Mouse (Mus musculus) left cerebral cortex, postnatal 14 days (tissue): Measurements from ENCODE around the gene Gm29427. TPM values are rescaled to one million over a fixed set of nuclear protein-coding genes. Genes with fewer than 3 reads are reported as not detected.

ENCODE experiments used
- DNase-seq, 2 experiments: peaks; one replicate each; pipeline ENCODE4 v3.0.0; 2021 to 2022; ENCODE audit warnings: low spot score in 2 of 2, mixed read lengths in 1 of 2
- intact Hi-C: fragments of 180-260 bp; cut with DNase I; formaldehyde crosslinking; loops from one replicate; pipeline ENCODE4 v1.15.1; 2025
- long read RNA-seq, 2 experiments: library from polyadenylated mRNA; stranded (forward); transcript quantifications; one replicate each; pipeline ENCODE4 v2.0.0; 2021
- total RNA-seq, 2 experiments: library from RNA; stranded (reverse); gene quantifications; 2 replicates each; pipeline ENCODE4 v1.2.3; 2021

Gm29427 gene
- total RNA-seq: under 1 TPM in 1 of 2 experiments, not detected in 1; 0.62 TPM
- long read RNA-seq, experiment 1: 0 reads
- long read RNA-seq, experiment 2, partial matches to known transcripts: 1 of 1 reads
- long read RNA-seq, experiment 2, other reads (novel, unspliced or antisense): 0 of 1 reads

DNA sequence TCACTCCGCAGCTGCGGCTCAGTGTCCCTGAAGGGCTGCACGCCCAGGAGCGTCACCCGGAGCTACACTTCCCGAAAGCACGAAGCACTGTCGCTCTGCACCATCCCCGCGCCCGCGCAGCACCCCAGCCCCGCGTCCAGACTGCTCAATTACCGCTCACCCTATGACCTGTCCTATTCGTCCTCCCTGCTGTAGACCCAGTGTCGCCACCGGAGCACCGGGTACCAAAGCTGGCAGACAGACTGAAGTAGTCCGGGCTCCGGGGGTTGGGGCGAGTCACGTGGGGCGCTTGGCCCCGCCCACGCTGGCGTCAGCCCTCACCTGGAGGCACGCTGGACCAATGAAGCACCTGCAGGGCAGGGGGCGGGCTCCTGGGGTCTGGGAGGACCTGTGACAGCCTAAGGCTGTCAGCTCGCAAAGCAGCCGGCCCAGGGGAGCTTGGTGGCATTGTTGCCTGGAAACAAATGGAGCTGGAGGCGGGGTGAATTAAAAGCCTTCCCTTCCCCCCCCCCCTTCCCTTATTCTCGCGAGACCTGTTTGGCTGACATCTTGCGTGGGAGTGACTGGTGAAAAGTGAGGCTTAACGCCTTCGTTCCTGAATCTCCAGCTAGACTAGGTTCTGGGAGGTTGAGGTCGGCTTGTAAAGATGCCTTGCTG lies at the start of gene Gm29427:
Gene Gm29427, minus strand, starts transcription at position 239 of the 657 bp plus-strand sequence.
- intact Hi-C loops: loop anchor here (2.0 kb wide), 1 partner anchor 69 kb away; no protein-coding TSS in a partner anchor

DNA sequence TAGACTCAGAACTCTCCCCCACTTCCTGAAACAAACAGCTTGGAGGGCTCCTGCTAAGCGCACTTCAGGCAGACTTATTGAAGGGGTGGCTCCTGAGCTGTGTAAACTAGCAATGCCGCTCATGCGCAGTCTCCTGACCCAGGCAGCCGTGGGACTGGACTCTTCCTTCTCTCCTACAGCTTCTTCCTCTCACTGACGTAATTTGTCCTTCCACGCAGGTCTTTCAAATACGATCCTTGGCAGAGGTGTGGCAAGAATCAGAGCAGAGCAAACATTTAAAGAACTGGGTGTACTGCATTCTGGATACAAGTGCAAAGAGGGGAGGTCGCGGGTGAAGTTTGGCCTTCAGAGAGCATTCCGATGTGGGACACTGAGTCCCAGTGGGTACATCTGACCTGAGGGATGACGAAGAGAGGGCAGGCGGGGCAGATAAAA lies 48.4 kb upstream of the Gm29427 start:
- intact Hi-C loops: no loop called here
- no peak for DNase-seq

More for the DNA sequence above, at the start of gene Gm29427:
- peak; percentile 92 to 95 for DNase-seq

DNA sequence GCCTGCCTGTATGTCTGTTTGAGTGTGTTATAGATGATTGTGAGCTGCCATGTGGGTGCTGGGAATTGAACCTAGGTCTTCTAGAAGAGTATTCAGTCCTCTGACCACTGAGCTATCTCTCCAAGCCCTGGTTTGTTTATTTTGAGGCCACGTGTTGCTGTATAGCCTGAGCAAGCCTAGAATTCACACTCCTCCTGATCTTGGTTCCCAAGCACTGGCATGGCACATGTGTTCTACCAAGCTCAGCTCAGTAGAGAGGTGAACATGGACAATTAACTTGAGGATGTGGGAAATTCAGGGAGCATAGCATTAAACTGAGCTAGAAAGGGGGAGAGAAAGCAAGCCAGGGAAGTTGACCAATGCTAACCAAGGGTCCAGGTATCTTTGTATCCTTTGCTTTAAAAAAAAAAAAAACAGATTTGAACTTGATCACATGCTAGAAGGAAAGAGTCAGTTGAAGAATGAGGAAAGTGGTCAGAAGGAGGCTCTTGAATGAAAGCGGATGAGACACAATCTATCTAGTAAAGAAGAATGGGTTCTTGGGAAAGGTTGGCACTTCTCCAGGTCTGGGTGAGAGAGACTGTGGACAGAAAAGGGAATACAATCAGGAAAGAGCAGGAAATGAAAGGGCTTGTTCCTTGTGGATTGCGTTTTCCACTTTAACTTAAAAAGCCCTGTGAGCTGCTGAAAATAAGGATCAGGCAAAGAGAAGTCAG lies 46.6 kb upstream of the Gm29427 start:
- no peak for DNase-seq
- intact Hi-C loops: no loop called here

DNA sequence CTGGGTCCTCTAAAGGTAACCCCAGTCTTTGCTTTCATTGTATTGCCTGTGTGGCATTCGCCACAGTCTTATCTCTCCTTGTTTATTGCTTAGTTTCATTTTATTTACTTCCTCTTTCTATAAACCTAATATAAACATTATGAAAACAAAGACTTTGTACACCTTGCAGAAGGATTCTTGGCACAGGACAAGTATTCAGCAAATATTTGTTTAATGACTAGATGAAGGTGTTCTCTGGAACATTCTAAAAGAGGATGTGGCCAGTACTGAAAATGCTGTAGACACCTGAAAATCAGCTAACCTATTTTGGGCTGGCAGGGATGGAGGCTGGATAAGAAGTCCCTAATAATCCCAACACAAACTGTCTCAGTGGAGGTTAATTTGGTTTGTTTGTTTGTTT lies 46.0 kb upstream of the Gm29427 start:
- DNase-seq: no peak
- intact Hi-C loops: no loop called here

DNA sequence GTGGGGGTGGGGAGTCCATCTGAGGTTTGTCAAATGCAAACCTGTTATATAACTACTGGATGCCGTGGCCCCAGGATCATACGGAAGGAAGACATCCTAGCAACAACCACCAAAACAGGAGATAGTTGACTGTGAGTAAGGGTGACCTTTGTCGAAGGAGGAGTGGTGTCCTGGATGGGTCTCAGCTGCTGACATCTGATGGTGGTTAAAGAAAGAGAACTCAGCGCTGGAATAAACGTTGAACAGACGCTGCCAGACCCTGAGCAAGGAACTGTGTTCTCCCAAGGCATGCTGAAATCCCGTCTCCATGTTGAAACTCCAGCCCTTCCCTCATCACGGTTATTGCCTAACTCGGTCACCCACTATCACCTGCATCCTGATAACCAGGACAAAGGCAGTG lies 44.1 kb upstream of the Gm29427 start:
- DNase-seq: no peak
- intact Hi-C loops: no loop called here

DNA sequence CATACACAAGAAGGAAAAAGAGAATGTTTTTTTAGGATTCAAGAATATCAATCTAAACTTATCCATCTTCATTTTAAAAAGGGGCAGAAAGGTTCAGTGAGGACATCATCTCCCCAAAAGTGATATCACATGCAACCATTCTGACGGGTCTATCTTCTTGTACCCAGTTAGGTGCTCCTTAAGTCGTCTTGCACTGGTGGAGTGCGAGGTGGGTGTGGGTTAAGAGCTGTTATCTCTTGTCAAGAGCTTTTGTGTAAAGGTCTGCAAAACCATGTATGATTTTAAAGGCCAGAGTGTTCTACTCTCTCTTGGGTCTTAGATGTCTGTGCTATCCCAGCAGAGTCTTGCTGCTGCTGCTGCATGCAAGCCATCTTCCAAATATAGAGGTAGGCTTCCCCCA lies 31.2 kb upstream of the Gm29427 start:
- intact Hi-C loops: no loop called here
- no peak for DNase-seq

DNA sequence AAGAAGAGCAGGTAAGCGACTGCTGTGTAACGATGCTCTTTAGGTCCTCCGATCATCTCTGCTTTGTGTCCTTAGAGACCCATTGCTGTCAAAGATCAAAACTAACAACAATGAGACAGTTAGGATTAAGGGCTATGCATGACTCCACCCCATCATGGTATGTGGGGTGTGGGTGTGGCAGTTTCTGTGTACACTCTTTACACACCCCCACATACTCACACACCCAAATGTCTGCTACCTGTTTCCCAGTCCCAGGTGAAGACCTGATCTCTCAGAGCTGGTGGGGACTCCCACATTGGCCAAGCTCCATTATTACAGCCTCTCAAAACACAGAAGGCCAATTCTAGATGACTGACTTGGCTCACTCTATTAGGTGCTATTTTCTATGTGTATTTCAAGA lies 30.0 kb upstream of the Gm29427 start:
- intact Hi-C loops: no loop called here

DNA sequence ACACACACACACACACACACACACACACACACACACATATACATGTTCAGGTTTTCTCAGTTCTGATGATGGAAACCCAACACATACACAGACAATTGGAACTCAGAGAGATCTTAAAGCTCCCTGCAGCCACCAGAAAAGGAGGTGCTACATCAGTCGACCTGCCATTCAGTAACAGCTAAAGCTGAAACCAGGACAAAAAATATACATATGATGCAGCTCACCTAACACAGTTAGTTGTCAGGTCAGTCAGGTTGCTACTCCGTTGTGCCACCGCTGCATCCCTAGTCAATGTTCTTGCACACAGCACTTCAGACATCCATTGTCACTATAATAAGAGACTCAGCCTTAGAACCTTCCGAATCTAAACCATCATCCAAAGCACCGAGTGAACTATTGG lies 29.4 kb upstream of the Gm29427 start:
- DNase-seq: no peak
- intact Hi-C loops: no loop called here

More for the DNA sequence above, 30.0 kb upstream of the Gm29427 start:
- DNase-seq: no peak

DNA sequence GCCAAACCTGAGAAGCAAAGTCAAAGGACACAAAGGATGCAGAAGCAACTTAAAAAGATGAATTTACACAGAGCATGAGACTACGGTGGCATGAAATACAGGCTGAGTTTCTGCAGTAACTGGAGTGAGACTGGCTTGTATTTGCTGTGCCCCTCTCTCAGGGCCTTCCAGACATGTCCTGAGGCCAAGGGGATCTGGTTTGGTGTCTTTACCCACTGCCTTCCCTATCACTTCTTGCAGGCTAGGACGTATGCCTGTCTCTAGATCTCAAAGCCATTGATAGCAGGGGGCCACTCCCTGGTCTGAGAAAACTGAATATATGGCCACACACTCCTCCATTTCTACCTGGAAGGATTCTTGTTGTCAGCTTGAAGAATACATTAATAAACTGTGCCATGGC lies 28.6 kb upstream of the Gm29427 start:
- intact Hi-C loops: no loop called here
- no peak for DNase-seq

DNA sequence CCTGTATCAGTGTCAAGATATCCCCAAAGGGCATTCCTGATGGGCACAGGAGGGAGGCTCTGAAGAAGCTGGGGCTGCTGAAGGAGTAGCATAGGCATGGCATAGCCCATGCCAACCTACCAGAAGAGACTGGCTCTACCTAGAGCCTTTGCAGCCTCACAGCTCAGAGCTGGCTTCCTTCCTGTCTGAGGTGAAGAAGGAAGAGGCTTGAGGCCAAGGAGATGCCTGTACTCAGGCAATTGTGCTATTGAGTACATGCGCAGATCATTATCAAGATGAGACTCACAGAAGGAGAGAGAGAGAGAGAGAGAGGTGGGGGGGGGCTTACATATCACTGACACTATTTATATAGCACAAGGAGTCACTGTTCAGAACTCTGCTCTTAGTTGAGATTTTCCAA lies 28.2 kb upstream of the Gm29427 start:
- no peak for DNase-seq
- intact Hi-C loops: no loop called here

DNA sequence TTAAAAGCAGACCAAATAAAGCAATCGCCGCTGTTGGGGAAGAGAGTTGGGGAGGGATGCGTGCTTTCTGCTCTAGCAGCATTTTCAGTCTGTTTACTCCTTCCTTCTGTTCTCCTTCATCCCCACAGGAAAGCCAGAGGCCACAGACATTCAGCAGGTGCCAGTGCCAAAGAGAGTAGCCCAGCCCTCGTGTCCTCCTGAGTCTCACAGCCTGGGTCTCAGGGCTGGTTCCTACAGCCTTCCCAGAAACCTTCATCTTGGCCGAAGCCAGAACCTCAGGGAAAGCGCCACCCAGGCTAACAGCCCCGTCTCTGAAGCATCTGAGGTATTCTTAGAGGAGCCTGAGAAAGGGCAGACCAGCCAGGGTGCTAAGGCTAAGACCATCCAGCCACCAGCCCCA lies 26.6 kb upstream of the Gm29427 start:
- intact Hi-C loops: no loop called here
- DNase-seq: no peak

DNA sequence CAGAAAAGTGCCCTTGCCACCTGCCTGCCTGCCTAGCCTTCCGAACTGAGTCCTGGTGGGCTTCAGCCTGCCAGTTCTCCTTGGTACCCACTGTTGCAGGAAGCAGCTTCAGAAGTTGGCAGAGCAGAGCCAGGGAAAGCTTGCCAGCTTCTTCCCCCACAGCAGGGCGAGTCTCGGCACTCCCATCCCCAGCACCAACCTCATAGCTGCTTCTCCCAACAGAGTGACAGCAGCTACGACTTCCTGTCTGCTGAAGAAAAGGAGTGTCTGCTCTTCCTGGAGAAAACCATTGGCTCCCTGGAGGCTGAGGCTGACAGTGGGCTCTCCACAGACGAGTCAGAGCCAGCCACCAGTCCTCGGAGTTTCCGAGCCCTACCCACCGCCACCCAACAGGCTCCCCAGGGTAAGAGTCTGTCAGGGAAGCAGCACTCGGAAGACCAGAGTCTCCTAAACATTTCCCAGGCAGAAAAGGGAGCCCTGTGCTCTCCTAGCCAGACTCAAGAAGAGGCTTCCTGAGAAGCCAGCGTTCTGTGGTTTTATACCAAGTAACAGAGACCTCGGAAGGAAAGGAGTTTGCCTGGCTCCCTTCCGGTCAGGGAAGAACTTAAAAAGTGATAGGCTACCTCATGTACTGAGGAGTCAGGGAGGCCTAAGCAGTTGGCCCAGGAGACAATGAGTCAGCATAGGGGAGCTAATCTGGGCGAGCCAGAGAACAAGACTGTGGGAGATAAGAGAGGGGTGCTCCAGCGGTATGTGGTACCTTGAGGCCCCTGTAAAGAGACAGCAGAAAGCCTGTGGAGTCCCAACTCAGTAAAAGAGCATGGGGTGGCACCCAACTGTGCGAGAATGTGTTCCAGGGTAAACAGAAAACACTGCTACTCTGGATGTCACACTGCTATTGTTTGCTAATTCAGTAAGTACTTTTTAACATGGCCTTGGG lies 25.5 kb upstream of the Gm29427 start:
- DNase-seq: peak; percentile 62 to 64
- intact Hi-C loops: no loop called here

DNA sequence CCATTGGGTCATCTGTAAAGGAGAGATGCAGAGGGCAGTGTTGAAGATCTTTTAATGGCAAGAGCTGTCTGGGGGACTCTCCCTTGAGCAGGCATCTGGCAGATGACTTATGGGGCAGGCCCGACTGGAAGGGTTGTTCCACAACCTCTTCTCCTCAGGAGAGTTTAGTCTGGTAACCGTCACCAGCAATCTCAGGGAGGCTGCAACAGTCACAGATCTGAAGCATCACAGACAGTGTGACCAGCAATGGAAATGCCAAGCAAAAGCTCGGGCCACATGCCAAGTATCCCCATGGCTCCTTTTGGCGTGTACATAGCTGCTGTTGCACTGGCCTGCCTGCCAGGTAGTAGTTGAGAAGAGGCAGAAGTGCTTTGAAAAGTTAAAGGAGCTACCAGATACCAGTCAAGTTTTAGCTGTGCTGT lies 24.6 kb upstream of the Gm29427 start:
- peak in 1 of 2 experiments; percentile 35 for DNase-seq
- intact Hi-C loops: no loop called here

DNA sequence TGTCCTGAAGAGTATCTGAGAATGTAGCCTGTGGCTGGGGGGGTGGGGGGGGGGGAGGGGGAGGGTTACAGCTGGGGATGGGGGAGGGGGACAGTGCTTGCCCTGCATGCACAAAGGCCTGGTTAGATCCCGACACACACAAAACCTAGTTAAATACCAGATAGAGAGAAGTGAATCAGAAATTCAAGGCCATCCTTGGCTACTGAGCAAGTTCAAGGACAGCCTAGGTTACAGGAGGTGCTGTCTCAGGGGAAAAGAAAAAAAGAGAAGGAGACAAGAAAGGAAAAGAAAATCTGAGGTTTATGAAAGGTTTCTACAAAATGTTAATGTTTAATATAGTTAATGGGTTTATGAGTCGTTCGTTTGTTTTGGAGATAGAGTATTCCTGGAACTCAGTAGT lies 24.0 kb upstream of the Gm29427 start:
- intact Hi-C loops: no loop called here
- no peak for DNase-seq

DNA sequence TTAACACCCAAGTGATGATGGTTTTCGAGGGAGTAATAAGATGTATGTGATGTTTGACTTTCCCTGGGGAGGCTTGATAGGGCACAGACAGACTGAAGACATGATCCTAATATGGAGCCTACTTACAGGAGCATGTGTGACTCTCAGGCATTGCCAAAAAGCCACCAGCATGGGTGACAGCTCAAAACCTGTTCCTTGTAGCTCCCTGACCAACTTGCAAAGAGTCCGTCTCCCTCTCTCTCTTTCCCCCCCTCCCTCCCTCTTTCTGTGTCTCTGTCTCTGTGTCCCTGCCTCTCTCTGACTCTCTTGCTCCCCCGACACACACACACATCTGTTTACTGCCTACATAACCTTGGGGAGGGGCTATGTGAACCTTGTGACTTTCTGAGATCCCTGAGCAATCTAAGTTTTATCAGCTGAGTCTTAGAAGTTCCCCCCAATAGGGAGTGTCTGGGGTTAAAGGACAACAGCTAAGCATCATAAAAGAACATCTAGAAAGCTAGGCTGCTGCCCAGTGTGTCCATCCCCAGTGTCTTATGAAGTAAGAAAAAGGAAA lies 23.0 kb upstream of the Gm29427 start:
- no peak for DNase-seq
- intact Hi-C loops: no loop called here

DNA sequence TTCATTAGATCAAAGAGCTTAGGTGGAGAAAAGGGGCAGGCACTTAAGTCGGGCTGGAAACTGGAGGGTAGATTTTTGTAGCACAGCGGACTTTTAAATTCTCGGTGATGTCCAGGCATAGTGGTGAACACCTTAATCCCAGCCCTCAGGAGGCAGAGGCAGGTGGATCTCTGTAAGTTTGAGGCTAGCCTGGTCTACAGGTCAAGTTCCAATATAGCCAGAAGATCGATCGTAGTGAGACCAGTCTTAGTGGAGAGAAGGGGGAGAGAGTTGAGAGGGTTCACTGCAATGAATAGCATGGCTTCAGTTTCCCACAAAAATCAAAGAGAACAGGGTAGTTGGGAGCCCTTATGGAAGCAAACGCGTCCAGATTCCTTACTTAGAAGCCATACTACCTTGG lies 22.3 kb upstream of the Gm29427 start:
- no peak for DNase-seq
- intact Hi-C loops: no loop called here

DNA sequence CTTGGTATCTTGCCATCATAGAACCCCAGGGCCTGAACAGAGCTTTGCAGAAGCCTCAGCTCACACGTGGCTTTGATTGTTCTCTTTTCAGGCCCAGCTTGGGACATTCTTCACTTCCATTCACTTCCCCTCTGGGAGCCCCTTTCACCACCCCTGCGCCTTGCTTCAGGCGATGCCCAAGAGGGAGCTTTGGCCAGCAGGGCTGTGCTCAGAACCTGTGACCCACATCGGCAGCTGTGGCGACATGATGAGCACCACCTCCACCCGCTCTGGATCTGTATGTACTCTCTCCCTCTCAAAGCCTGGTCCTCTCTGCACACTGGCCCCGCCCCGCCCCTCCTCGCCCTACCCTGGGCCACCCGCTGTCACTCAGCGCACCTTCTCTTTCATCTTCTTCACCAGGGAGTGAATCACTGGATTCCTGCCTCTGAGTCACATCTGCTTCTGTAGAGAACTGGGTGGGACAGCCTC lies 21.8 kb upstream of the Gm29427 start:
- intact Hi-C loops: no loop called here

DNA sequence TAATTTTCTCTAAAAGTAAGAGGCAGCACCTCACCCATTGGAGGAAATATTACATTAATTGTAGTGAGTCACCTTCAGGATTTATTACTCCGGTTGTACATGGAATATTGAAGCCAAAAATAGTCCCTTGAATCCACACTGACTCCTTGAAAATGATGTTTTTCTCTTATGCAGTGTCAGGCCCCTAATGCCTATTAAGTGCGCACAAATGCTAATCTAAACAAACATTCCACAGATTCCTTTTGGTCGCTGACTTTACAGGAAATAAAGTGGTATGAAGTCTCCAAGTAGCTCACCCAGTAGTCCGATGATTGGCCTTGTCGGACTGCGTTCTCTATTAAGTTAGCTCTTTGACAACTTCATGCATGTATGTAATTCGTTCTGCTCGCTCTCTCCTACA lies 19.3 kb upstream of the Gm29427 start:
- DNase-seq: no peak
- intact Hi-C loops: no loop called here

More for the DNA sequence above, 21.8 kb upstream of the Gm29427 start:
- no peak for DNase-seq

DNA sequence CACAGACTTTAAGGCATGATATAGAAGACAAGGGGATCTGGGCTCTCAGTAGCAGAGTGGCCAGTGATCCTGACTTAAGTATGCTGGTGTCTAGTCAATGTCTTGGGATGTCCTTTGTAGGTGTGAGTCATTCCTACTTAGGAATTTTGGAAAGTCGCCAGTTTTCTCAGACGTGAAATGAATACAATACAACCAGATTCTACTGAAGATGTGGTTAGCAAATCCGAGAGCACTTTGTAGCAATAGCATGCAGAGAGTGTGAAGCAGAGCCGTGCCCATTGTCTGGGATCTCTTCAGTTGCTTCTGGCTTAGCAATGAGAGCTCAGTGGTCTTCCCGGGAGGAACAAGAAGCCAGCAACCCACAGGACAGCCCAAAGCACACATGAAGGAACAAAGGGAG lies 18.9 kb upstream of the Gm29427 start:
- no peak for DNase-seq
- intact Hi-C loops: no loop called here
